Mouse (Mus musculus) testis, postnatal 14 days (tissue): ENCODE measurements around the gene Catip.
A peak's percentile ranks its signal among the peaks of the same experiment; 100 is the strongest.

ENCODE experiments used
- DNase-seq: peaks from one replicate; pipeline ENCODE4 v3.0.0; 2021; ENCODE audit warnings: low spot score

Catip gene

DNA sequence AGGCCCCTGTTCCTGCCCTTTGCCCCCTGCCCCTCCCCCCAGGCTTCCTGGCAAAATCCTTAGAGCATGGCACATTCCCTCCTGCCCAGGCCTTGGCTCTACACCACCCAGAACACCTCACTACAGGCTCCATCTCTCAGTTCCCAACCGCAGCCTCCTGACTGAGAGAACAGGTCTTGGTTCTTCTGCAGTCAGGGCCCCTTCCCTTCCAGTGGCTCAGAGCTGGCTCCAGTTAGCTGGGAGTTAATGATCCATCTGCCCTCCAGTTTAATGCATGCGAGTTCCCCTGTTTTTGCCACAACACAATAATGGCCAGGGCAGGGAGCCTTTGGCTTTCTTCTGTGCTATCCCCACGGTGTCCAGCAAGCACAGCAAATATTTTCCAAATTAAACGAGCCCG is 18.7 kb upstream of the Catip start:
- DNase-seq, result no peak

DNA sequence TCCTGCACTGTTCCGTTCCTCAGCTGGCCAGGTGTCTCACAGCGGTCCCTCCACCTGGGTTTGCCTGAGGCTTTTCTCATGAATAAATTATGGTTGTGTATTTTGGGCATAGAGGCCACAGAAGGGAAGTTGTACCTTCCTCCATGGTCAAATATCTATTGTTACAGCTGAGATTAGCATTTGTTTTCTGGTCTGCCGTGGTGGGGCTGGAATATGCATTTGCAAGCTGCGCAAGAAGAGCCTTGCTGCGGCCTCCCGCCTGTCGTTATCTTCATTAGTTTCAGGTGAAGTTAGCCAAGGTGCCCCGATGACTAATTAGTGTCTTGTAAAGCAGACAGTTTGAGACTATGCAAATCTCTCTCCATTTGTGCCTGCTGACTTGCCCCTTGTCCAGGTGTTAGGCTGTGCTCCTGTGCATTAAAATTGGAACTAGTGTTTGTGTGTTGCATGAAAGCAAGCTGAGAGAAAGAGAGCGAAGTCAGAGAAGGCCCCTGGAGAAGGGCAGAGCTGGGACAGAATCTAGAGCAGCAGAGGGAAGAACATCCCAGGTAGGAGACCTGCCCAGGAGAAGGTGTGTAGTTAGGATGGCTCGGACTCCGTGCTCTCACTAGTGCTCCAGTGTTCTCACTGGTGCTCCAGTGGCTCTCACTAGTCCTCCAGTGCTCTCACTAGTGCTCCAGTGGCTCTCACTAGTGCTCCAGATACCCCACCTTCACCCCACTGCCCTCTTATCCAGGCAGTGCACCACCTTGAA is 17.6 kb upstream of the Catip start:
- DNase-seq, result no peak

DNA sequence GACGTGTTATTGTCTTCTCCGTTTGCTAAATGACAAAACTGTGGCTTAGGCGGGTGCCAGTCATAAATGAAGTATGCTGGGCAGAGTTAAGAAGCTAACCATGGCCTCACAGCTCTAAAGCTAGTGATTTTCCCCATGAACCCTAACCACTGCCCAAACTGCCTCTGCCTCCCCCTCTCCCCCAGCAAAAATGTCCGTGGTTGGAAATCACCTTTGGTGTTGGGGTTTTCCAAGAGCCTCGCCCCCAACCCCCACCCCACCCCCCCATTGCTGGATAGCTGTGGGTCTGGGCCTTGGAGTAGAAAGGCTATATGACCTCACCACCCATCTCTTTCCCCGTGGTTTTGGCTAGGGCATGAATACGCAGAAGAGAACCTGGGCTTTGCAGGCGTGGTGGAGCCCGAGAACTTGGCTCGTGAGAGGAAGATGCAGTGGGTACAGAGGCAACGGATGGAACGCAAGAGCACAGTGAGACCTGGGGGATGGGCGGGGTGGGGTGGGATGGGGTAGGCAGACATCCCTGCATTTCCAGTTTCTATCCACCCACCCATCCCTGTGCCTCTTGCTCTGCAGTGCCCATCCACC is 10.6 kb upstream of the Catip start:
- no peak for DNase-seq

- no peak for DNase-seq
Measured at GRCm38 (mm10) chr1:74352532-74353096, 9.3 kb upstream of the Catip start.

DNA sequence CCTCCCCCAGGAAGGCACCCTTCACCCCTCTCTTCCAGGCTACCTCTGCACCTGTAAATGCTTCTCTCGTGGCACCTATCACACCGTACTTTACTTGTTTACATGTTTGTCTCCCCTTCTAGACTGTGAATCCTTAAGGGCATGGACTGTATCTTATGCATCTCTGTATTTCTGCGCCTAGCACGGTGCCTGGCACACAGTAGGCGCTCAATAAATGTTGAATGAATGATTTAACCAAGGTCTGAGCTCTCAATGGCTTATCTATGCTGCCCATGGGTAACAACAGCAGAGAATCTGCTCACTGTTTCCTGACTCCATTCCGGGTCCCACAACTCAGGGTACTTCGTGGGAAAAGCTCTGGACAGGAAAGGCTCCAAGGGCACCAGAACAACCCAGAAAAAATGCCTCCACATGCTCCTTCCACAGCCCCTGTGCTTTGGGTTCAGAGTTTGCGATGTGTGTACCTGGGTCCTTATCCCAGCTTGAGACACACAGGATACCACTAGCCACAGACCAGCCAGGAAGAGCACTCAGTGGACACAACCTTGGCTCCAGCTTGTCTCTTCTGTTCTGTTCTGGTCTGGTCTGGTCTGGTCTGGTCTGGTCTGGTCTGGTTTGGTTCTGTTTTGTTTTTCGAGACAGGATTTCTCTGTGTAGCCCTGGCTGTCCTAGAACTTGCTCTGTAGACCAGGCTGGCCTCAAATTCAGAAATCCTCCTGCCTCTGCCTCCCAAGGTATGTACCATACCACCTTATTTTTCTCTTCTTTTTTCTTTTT is 8.3 kb upstream of the Catip start:
- DNase-seq, result no peak

DNA sequence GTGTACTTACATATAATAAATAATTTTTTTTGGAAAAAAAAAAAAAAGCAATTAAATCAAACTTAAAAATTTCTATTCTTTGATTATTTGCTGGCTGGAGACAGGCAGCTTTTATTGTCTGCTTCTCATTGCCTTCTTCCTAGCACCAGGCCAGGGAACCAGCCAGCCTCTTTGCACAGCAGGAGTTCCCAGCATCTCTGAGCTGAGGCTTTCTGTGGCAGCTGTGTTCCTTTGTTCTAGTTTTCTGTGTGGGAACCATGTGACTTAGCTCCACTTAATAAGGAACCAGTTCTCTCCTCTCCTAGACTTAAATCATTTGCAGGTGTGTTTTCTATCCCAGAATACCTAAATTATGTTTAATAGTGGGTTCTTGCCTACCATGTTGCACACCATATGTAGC is 4.4 kb upstream of the Catip start:
- no peak for DNase-seq

DNA sequence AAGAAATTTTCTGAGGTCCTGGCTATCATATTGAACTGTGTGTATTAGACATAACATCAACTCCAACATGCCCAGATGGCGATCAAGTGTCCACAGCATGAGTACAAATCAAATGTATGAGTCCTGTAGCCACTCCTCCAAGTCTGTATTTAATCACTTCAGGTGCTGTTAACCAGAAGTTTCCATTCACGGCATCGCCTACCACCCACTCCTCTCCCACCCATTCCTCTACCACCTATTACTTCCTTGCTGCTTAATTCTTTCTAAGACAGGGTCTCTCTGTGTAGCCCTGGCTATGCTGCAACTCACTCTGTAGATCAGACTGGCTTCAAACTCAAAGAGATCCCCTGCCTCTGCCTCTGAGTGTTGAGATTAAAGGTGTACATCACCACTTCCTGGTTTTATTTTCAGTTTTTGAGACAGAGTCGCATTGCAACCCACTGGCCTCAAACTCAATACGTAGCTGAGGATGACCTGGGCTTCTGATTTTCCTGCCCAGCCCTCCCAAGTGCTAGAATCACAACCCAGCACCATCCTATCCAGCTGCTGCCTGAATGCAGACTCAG is 1.9 kb upstream of the Catip start:
- no peak for DNase-seq

- no peak for DNase-seq
Measured at GRCm38 (mm10) chr1:74362325-74363229, 669 bp downstream of the Catip start.

- no peak for DNase-seq
Measured at GRCm38 (mm10) chr1:74363437-74363836, 1.5 kb downstream of the Catip start.

DNA sequence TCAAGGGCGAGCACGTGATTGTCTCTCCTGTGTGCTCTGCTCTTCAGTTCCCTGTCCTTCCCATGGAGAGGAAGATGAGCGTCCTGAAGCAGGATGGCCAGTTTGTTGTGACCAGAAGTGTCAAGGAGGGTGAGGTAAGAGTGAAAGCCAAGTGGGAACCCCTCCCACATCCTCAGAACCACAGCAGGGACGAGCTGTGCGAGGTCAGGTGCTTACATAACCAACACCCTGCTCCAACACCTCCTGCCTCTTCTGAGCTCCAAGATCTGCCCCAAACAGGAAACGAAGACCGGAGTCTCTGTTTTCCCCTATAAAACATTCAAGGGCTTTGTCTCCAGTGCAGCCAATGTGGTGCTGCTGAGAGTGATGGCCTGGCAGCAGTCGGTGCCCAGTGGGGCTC is 2.4 kb downstream of the Catip start:
- DNase-seq, result no peak

GRCm38 (mm10) chr1:74367886-74368645 is 6.2 kb downstream of the Catip start:
- peak; percentile 60 for DNase-seq

- no peak for DNase-seq
Measured at GRCm38 (mm10) chr1:74370040-74370439, 8.1 kb downstream of the Catip start.

DNA sequence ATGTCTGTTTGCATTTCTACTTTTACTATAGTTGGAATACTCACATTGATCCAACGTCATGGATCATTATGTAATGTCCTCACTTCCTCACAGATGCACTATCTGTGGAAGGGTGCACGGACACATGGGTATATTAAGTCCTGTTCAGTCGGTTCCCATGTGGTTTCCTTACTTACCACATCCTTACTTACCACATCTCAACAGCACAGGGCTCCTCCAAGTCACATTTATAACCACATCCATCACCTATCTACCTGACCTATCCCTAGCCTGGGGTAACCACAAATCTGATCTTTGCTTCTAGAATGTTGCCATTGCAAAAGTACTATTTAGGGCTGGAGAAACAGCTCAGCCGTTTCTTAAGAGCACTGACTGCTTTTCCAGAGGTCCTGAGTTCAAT is 11.5 kb downstream of the Catip start:
- DNase-seq, result no peak

DNA sequence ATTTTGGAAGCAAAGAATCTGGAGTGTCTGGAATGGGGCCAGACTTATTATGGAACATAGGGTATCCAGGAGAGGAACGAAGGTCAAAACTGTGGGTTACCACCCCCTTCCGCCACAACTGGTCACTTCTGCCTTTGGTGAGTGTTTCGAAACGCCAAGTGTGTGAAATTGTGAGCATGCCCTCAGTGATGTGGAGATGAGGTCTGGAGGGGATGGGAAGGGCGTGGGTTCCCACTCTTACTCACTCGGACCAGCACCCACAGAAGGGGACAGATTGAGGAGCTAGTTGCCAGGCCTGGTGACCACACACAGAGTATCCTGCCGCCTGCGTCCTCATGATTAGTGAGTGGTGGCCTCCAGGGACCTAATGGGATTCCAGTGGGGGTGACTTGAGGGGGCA is 13.1 kb downstream of the Catip start, which contains the start of gene Slc11a1:
Gene Slc11a1 (plus strand): TSS at position 216 of the 400 bp plus-strand sequence.
- no peak for DNase-seq

DNA sequence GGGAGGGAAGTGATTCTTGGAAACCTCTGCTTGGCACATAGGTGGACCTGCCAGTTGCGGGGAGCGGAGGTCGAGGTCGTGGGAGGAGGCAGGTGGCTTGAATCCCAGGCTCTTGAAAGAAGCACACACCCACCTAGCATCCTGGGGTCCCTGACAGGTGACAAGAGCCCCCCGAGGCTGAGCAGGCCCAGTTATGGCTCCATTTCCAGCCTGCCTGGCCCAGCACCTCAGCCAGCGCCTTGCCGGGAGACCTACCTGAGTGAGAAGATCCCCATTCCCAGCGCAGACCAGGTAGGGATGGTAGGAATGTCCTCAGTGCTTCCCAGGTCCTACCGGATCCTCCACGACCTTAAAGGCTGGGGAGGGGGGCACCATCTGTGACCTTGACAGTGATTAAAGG is 13.7 kb downstream of the Catip start:
- no peak for DNase-seq

DNA sequence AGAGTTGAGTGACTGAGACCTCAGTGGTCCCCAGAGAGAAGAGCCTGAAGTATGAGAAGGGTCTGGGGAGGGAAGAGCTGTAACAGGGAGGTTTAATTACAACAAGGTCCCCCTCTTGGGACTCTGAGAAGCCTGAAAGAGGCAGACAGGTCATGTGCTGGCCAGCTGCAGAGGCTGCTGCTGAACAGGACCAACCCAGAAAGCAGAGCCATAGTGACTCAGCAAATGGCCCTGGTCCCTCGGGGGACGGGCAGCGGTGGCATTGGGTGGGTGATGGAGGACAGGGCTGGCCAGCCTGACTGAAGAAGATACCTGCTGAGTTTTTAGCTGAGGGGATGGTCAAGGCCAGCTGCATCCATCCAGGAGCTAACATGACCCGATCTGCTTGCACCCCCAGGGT is 14.5 kb downstream of the Catip start:
- no peak for DNase-seq

DNA sequence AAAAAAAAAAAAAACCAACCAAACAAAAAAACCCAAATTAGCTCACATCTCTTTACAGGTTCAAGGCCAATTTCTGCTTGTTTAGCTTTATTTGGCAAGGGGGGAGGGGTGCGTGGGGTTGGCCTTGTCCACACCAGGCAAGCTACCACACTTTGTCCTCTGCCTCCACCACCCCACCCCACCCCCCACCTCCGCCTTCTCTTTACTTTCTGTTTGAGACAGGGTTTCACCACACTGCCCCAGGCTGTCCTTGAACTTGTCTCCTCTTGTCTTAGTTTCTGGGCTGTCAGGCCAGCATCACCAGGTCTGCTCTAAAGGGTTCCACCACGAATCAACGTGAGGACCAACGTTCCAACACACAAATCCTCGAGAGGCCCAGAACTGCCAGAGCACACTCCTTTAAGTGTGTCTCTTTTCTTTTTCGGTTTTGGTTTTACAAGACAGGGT is 17.2 kb downstream of the Catip start:
- no peak for DNase-seq

DNA sequence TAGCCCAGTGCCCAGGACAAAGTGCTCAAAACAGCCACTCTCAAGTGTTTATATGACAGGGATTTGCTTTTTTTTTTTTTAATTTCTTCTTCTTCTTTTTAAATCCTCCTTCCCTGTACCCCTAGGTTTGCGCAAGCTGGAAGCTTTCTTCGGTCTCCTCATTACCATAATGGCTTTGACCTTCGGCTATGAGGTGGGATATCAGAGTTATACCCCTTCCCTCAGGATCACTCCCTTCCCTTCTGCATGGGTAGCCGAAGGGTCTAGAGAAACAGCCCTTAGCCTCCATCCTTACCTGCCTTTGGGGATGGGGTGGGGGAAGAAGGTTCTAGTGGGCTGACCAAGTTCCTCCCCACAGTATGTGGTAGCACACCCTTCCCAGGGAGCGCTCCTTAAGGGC is 18.6 kb downstream of the Catip start:
- no peak for DNase-seq

- no peak for DNase-seq
Measured at GRCm38 (mm10) chr1:74381588-74382021, 19.7 kb downstream of the Catip start.

DNA sequence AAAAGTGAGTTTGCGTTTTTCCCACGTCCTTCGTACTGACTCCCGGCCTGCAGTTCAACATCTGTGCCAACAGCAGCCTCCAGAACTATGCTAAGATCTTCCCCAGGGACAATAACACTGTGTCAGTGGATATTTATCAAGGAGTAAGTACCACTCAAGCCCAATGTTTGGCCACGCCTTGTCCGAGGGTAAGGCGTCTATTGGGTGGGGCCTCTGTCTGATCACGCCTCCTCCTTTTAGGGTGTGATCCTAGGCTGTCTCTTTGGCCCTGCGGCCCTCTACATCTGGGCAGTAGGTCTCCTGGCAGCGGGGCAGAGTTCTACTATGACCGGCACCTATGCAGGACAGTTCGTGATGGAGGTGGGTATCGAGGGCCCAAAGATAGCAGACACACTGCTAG is 21.5 kb downstream of the Catip start:
- DNase-seq, result no peak

- DNase-seq, result no peak
Measured at GRCm38 (mm10) chr1:74384525-74384924, 22.6 kb downstream of the Catip start.
